12 mouse cellular contexts compared by ENCODE assay signal in genomic region chr17:28274739-28275138, GRCm38 (mm10). TPM values are rescaled to one million over a fixed set of nuclear protein-coding genes. Genes with fewer than 3 reads are reported as not detected.
DNase-seq lines count a peak whose midpoint lies in the region; ATAC-seq and TF ChIP-seq lines count a peak whose summit lies in the region.
"Had no signal": no experiment of that assay in that cellular context is flagged by ENCODE, and none has a peak within 500 bp of the region (broad histone marks: within the 10 kb centered on the region; RNA-seq: fewer than 3 reads in every experiment).

No protein-coding gene starts in this region.

- H3K4me2 ChIP-seq in liver, embryonic 11.5 days, result no peak overlapping the region
- H3K4me2 ChIP-seq: forebrain, embryonic 15.5 days; heart, embryonic 13.5 days; limb, embryonic 12.5 days; midbrain, embryonic 12.5 days had no signal

- TF ChIP-seq POLR2A in cerebellum, adult 2 months (IDR thresholded peaks at IDR 0.05; ENCODE audit: borderline replicate concordance, insufficient read depth, low read length), result no peak
- TF ChIP-seq POLR2A in liver, adult 2 months (IDR thresholded peaks at IDR 0.05; ENCODE audit: extremely low read depth, insufficient read depth, low read length), result no peak

- no peak overlapping the region for H3K27ac ChIP-seq in cerebellum, adult 2 months (ENCODE audit: insufficient read depth, low read length)
- H3K27ac ChIP-seq in liver, adult 2 months (replicated peaks; ENCODE audit: insufficient read depth, low read depth, low read length), result no peak overlapping the region
- H3K27ac ChIP-seq in liver, embryonic 11.5 days (ENCODE audit: low read depth, low read length), result no peak overlapping the region
- H3K27ac ChIP-seq: forebrain, embryonic 15.5 days; heart, embryonic 13.5 days; limb, embryonic 12.5 days; midbrain, embryonic 12.5 days had no signal

- no peak for DNase-seq in cerebellum, adult 2 months
- DNase-seq in liver, adult 2 months (ENCODE audit: extremely low read depth, low read depth, low spot score), result peak; percentile 44
- no peak for DNase-seq in liver, embryonic 11.5 days (ENCODE audit: low spot score)
- DNase-seq in NIH3T3 (ENCODE audit: low read depth), result peak; percentile 38
- DNase-seq in lung, postnatal 36 days, result peak; percentile 48
- DNase-seq in left cerebral cortex, adult 11 months (ENCODE audit: low spot score), result no peak
- no peak for DNase-seq in right cerebral cortex, postnatal 36 days (ENCODE audit: low spot score in 2 of 2)

- 87% methylated on average over 3 of the region's 3 CpGs for WGBS in cerebellum, adult 2 months
- WGBS in liver, adult 2 months, result 72% methylated on average over 3 of the region's 3 CpGs
- 64% methylated on average over 3 of the region's 3 CpGs for WGBS in liver, embryonic 11.5 days

- H3K36me3 ChIP-seq in liver, adult 2 months (ENCODE audit: control insufficient read depth, insufficient read depth, low read length), result no peaks in the 10 kb centered on the region
- no peaks in the 10 kb centered on the region for H3K36me3 ChIP-seq in liver, embryonic 11.5 days (ENCODE audit: control insufficient read depth, insufficient read depth, low read length)
- H3K36me3 ChIP-seq: forebrain, embryonic 15.5 days; heart, embryonic 13.5 days; limb, embryonic 12.5 days; midbrain, embryonic 12.5 days had no signal

- peak; percentile 36; the same call in 1 of the 2 replicates for TF ChIP-seq CTCF in cerebellum, adult 2 months (IDR thresholded peaks at IDR 0.05; ENCODE audit: borderline replicate concordance, insufficient read depth, low read depth, low read length)
- peak; percentile 85 for TF ChIP-seq CTCF in liver, adult 2 months (IDR thresholded peaks at IDR 0.05; ENCODE audit: low read depth, low read length)

- H3K79me2 ChIP-seq in liver, adult 2 months (ENCODE audit: control insufficient read depth, insufficient read depth, low read length), result peaks cover 23% of the 10 kb centered on the region

- no peak overlapping the region for H3K9ac ChIP-seq in liver, adult 2 months (ENCODE audit: low read depth, low read length)
- H3K9ac ChIP-seq in liver, embryonic 11.5 days (ENCODE audit: low read depth, low read length), result no peak overlapping the region
- H3K9ac ChIP-seq: forebrain, embryonic 15.5 days; heart, embryonic 13.5 days; limb, embryonic 12.5 days; midbrain, embryonic 12.5 days had no signal

- H3K4me1 ChIP-seq in cerebellum, adult 2 months (ENCODE audit: control insufficient read depth, insufficient read depth, low read length), result peaks cover 34% of the 10 kb centered on the region
- H3K4me1 ChIP-seq in liver, adult 2 months (ENCODE audit: control insufficient read depth, insufficient read depth, low read length), result peaks cover 21% of the 10 kb centered on the region
- H3K4me1 ChIP-seq in liver, embryonic 11.5 days (replicated peaks; ENCODE audit: control insufficient read depth, insufficient read depth, low read length), result peaks cover 49% of the 10 kb centered on the region
- H3K4me1 ChIP-seq: forebrain, embryonic 15.5 days had no signal

- H3K9me3 ChIP-seq in liver, embryonic 11.5 days (ENCODE audit: control insufficient read depth, low read length), result no peaks in the 10 kb centered on the region
- H3K9me3 ChIP-seq: forebrain, embryonic 15.5 days; heart, embryonic 13.5 days; limb, embryonic 12.5 days; midbrain, embryonic 12.5 days had no signal

- ATAC-seq in cerebellum, adult (ENCODE audit: insufficient number of reproducible peaks, low FRiP score, low TSS enrichment), result no peak
- ATAC-seq in liver, embryonic 11.5 days (replicated peaks; ENCODE audit: low FRiP score), result no peak
- ATAC-seq: forebrain, embryonic 15.5 days had no signal

- no peak overlapping the region for H3K4me3 ChIP-seq in cerebellum, adult 2 months (replicated peaks; ENCODE audit: insufficient read depth, low read depth, low read length)
- H3K4me3 ChIP-seq in liver, adult 2 months (ENCODE audit: insufficient read depth, low read depth, low read length), result no peak overlapping the region
- no peak overlapping the region for H3K4me3 ChIP-seq in liver, embryonic 11.5 days (ENCODE audit: low read depth, low read length)
- H3K4me3 ChIP-seq: forebrain, embryonic 15.5 days; heart, embryonic 13.5 days; limb, embryonic 12.5 days; midbrain, embryonic 12.5 days had no signal

- H3K27me3 ChIP-seq in cerebellum, adult 2 months (ENCODE audit: control insufficient read depth, insufficient read depth, low read length), result no peaks in the 10 kb centered on the region
- H3K27me3 ChIP-seq in liver, adult 2 months (ENCODE audit: control insufficient read depth, insufficient read depth, low read length), result no peaks in the 10 kb centered on the region
- no peaks in the 10 kb centered on the region for H3K27me3 ChIP-seq in liver, embryonic 11.5 days (replicated peaks; ENCODE audit: control insufficient read depth, insufficient read depth, low read length)
- H3K27me3 ChIP-seq: forebrain, embryonic 15.5 days; heart, embryonic 13.5 days; limb, embryonic 12.5 days; midbrain, embryonic 12.5 days had no signal

RNA-seq across cellular contexts. Expression of gene Fance, which starts 38.6 kb away (rescaled TPM):
- 16.5 and 18.4 TPM in 2 replicates for polyA plus RNA-seq in cerebellum, adult 2 months (2012; rRNA removed)
- total RNA-seq in liver, adult 2 months (2014; rRNA removed), result 6.6 and 9.1 TPM in 2 replicates
- 6.4 and 6.8 TPM in 2 replicates for polyA plus RNA-seq in liver, adult 2 months (2012; rRNA removed)
- 30.2 and 31.1 TPM in 2 replicates for polyA plus RNA-seq in liver, embryonic 11.5 days (2014; fragmentation: Nextera tagmentation; extraction: Ambion mirVana)

RNA-seq across cellular contexts. Expression of gene Ppard, which starts 42.2 kb away (rescaled TPM):
- polyA plus RNA-seq in cerebellum, adult 2 months (2012; rRNA removed), result 26.8 and 27.1 TPM in 2 replicates
- 3.0 and 3.2 TPM in 2 replicates for total RNA-seq in liver, adult 2 months (2014; rRNA removed)
- 9.7 and 13.7 TPM in 2 replicates for polyA plus RNA-seq in liver, adult 2 months (2012; rRNA removed)
- polyA plus RNA-seq in liver, embryonic 11.5 days (2014; fragmentation: Nextera tagmentation; extraction: Ambion mirVana), result 1.6 and 2.3 TPM in 2 replicates

RNA-seq across cellular contexts. Expression of gene Rpl10a, which starts 53.5 kb away (rescaled TPM):
- polyA plus RNA-seq in cerebellum, adult 2 months (2012; rRNA removed), result 808 and 827 TPM in 2 replicates
- total RNA-seq in liver, adult 2 months (2014; rRNA removed), result 497 and 711 TPM in 2 replicates
- 1,137 and 1,616 TPM in 2 replicates for polyA plus RNA-seq in liver, adult 2 months (2012; rRNA removed)
- 683 and 733 TPM in 2 replicates for polyA plus RNA-seq in liver, embryonic 11.5 days (2014; fragmentation: Nextera tagmentation; extraction: Ambion mirVana)

Comparison
In these comparisons a context has a peak if more than half of its experiments do, and no peak if none do; other contexts are left out.
1. DNase-seq: peak in liver, adult 2 months (single experiment), NIH3T3 (single experiment) and lung, postnatal 36 days (single experiment); none in cerebellum, adult 2 months (0 of 2), liver, embryonic 11.5 days (single experiment), left cerebral cortex, adult 11 months (single experiment) and right cerebral cortex, postnatal 36 days (0 of 2).